Mouse (Mus musculus) urinary bladder, adult 18-20 months (tissue): Measurements from ENCODE around the gene Col3a1.

Source experiments
- DNase-seq, 2 experiments: peaks; one replicate each; pipeline ENCODE4 v3.0.0; 2022; ENCODE audit warnings: low spot score in 2 of 2, mixed read lengths in 2 of 2

Col3a1 gene

DNA sequence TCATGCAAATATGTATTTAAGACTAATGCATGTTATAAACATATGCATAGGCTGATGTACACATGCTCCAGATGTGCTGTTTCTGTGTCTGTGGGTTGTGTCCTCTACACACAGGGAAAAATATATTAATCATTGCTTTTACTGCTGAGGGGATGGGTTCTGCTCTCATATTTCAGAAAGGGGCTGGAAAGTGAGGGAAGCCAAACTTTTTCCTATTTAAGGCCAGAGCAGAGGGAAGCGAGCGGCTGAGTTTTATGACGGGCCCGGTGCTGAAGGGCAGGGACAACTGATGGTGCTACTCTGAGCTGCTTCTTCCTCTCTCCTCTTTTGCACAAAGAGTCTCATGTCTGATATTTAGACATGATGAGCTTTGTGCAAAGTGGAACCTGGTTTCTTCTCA lies at the start of gene Col3a1:
Col3a1 (plus strand) TSS at position 151 of the 400 bp plus-strand sequence.
- DNase-seq = peak in 1 of 2 experiments; percentile 70

DNA sequence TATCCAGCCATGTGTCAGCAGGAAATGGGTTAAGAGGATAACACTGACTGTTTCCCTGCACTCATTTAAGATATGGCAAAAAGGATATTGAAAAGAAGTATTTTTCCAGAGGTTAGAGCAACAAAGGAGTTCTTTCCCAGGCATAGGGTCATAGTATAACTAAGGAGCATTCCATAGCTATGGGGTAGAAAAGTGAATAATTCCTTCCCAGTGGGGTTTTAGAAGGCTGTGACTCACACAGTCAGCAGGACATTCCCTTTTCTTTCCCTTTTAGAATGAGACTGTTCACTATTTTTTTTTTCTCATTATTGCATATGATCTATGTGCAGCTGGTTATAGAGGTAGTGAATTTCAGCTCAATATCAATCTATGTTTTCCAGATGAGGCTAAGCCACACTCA lies 41.9 kb upstream of the Col3a1 start:
- no peak for DNase-seq

DNA sequence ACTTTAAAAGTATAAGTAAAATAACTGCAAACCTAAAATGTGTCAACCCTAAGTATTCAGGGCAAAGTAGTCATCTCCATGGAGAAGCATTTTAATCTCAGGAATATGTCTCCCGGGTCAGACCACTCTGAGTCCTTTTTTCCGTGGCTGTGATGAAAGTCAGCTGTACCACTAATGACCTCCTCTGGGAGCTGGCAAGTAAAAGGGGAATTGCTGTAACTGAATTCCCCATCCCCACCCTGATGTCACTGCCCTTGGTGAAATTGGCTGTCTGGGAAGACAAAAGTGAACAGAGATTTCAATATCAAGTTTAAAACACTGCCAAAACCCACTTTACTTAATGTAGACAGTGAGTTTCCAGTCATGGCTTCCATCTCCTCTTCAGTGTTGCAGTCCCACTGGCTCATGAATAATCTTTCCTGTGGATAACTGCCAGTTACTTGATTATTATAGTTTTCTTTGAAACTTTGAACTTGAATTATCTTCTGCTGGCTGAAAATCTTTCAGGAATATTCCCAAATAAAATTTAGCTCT lies 35.3 kb upstream of the Col3a1 start:
- no peak for DNase-seq

DNA sequence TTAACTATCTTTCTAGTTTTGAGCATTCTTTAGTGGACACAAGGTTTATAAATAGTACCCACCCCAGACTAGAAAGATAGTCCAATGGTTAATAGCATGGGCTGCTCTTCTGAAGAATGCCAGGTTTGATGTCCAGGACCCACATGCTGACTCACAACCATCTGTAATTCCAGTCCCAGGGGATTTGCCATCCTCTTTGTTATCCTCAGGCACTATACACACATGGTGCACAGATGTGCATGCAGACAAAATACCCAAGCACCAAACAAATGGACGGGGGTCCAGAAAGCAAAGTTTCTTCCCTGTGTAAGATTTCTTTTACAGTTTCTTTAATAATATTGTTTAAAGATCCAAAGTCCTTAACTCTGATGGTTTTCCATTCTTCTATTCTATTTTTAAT lies 23.4 kb upstream of the Col3a1 start:
- DNase-seq = no peak

DNA sequence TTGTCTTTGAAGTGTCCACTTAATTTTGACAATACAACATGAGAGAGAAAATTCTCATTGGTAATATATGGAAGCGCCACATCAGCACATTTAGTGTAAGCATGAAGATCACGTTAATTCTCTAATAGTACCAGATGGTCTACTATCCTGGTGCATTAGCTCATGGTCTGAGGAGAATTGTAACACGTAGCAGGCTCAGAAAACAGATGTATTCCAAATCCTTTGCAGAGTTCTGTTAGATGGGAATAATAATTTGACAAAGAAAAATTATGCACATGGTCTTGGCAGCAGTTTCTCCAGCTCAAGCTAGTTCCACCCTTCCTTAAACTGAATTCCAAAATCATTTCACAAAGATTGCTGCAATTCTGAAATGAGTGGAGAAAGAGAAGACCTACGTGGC lies 21.3 kb upstream of the Col3a1 start:
- DNase-seq = no peak

DNA sequence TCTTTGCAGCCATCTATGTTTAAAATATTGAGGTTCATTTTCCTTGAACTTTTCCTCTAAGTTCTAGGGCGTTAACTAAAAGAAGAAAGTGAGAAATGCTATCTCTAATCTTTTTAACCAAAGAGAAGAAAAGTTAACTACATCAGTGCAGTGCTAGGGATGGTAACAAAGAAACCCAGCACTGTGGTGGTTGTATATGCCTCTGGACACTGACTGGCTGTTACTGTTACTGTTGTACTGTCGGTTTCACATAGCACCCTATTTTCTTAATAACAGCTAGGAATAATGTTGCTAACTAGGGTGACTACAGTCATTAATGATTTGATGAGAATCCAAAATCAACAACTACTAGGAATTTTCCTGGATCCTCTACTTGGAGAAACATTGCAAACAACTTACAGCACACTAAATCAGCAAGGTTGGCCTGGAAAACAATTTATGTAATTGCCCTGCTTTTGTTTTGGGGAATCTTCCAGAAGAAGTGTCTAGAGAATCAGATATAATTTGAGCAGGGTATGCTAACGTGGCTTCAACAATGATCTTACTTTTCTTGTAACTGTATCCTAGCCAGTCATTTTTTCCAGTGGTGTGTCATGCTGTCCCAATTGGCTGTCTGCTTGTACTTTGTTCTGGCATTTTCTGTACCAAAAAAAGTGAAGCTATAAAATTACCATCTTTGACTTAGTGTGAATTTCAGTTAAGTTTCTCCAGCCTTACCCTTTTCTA lies 11.8 kb upstream of the Col3a1 start:
- no peak for DNase-seq

DNA sequence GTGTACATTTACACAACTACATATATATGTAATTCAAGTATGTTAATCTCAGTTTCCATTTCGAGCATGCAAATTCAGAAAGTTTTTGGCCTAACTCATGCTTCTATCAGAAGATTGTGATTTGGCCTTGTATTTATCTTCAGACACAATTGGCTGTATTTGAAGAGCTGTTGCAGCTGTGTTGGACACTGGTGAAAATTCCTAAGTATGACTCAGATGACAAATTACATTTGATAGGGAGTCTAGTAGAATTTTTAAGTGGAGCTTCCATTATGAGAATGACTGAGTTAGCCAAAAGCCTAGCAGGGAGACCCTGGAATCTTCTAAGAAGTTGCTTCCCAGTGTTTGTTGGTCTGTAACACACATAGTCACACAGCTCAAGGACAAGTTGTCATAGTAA lies 7.1 kb upstream of the Col3a1 start:
- no peak for DNase-seq

DNA sequence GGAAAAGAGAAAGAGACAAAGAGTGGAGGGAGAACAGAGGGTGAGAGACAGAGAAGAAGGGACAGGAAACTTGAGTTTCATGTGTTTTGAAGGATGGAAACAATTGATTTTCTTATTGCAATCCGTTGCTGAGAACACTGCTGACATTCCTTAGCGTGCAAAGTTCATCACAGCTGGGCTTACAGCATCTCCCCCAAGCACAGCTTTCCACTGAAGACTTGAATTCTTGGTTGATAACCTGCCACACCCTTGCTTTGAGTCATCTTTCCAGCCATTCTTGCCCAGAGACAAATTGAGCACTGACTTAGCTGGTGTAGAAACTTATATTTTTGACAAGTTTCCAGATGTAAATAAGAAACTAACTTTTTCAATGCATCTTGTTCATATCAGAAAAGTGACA lies 2.3 kb upstream of the Col3a1 start:
- no peak for DNase-seq

DNA sequence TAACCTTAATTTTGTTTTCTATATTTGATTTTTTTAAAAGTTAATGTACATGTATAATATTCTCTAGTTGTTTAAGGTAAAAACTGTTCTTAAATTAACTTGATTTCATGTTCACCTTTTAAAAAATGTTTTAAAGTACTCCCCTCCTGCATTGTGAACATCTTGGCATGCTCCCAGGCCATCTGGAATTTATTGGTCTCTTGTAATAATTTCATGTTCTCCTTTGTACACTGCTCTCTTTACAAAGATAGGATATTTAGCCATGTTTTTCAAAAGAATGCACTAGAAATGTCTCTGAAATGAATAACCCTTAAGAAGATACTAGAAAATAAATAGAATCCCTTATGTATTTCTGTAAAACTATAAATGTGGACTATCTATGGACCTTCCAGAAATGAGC lies 624 bp downstream of the Col3a1 start:
- no peak for DNase-seq

DNA sequence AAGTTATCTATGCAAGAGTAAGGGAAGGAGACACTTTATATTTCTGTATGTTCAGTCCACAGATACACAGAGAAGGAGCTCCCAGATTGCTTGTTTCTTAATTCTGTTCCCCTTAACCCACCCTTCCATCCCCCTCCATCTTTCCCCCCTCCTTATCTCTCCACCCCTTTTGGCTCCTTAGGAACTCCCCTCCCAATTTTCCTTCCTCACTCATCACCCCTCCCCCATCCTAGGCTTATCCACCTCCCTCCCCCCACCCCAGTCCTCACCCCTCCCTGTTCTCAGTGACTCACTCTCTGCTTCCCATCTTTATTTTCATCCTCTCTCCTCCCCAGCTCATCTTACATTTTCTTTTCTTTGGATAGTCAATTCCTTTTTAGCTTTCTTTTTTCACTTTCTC lies 1.5 kb downstream of the Col3a1 start:
- no peak for DNase-seq

DNA sequence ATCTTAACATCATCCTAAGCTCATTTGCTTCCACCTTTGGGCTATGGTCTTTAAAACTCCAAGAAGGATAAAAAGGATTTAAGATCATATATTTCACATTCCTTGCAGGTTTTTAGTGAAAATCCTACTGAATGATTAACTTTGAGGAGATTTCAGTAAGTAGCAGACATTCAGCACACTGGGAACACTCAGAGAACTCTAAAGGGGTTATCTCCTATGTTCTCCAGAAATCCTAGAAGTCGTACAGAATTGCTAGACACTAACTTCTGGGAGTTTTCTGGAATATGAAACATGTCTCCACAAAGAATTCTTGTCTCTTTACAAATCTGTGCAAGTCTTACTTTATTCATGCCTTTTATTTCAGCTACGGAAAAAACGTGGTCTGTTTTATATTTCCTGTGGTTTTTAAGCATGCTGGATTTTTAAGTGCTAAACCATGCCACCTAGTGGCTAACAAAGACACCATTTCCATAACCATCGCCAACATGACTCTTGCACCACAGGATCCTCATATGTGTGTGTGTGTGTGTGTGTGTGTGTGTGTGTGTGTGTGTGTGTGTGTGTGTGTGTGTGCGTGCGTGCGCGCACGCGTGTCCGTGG lies 2.5 kb downstream of the Col3a1 start:
- DNase-seq = no peak

DNA sequence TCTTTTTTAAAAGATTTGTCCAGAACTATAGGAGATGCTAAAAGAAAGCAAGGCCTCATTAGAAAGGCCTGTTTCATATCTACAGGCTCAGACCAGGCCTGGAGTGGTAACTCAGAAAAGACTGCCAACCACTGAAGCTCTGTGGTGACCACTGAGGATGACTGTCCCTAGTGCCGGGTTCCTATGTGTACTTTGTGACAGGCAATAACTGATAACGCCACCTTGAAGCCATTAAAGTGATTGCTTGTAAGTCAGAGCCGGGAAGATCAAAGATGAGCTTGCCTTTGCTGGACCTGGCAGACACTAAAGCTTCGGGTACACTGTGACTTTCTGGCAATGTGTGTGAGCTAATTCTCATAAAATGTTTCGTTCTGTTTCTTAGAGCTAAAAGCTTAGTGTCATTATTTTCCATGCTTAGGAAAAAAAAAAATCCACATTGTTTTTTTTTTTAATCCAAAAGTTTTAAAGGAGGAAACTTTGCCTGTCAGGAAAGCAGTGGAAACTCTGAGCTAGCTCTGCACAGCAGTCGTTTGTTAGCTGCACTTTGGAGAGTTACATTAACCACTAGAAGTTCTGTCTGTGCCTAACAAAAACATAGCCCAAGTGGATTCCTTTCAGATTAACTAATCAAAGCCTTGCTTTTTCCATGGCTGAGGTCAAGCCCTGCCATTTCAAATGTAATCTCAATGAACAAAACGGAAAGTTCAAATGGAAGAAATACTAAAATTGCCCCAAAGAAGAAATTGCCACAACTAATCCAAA lies 4.6 kb downstream of the Col3a1 start:
- DNase-seq = no peak

DNA sequence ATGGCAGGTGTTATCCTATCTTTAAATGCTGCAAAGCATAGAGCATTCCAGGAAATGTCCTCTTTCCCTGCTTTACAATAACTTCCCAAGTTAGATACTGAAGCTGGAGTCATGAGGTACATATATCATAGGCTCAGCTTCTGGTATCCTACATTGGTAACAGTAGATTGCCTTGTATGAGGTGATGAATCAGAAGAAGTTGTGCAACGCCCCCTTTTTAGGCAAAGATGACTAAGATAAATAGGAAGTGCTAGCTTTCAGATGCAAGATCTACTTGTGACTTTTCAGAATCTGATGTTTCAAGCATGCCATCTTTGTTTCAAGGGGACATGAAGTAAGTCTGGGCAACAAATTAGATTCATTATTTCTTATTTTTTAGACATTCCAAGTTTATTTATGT lies 6.9 kb downstream of the Col3a1 start:
- DNase-seq = no peak

DNA sequence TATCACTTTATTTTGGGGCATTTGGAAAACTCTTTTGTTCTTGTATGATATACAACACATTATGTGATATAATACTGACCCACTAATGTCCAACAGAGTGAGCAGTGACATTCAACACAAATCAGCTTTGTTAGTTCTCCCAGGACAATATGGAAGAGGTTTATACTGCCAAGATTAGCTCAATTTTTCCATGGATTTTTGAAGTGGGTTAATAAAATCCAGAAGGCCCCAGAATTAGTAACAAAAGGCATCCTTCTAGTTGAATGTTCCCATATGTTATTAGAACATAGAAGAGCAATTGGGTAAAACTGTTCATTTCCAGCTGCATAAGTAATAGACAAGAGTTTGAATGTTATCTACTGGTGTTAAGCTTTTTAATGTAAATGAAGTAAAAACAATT lies 9.5 kb downstream of the Col3a1 start:
- DNase-seq = no peak

DNA sequence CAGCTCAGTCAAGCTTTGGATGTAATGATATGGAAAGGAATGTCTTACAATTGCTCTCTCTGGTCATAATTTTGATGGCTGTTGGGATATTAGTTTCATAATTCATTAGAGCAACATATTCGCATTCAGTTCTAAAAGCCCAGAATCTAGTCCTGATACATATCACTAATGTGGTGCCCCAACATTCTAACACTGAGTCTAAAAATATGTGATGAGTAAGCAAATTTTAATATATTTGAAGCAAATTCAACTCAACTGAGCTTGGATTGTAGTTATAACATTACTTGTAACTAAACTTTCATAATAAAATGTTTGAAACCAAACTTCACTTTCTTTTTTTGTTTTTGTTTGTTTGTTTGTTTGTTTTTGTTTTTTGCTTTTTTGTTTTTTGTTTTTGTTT lies 17.8 kb downstream of the Col3a1 start:
- DNase-seq = no peak

DNA sequence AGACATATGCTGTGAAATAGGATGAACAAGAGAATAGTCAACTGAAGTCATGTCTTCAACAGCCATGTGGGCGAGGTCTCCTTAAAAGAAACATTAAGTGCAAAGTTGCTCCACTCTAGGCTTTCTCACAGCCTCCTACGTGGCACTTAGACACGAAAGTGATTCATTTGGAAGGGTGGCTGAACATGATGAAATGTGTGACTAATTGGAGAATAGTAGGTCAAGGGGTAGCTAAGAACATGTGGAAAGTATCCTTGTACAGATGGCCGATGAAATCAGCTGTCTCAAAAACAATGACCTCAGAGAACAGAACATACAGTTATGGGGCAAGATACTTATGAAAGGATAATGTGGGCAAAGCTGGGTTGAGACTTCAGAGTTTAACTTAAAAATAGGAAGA lies 44.6 kb downstream of the Col3a1 start:
- peak in 1 of 2 experiments; percentile 29 for DNase-seq

DNA sequence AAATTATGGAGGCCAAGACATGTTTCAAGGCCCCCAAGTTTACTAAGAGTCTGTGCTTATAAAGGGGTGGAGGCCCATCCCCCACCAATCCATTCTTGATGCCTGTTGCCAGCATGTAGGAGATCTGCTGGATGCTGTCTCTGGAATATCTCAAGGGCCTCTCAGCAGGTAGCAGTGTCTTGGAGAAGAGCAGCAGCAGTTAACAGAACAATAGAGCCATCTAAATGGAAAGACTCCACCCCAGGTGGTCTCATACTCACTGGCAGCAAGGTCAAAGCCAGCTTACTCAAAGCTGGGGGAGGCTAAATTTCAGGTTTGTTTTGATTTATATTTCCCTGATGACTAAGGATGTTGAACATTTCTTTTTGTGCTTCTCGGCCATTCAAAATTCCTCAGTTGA lies 46.7 kb downstream of the Col3a1 start:
- DNase-seq = no peak

DNA sequence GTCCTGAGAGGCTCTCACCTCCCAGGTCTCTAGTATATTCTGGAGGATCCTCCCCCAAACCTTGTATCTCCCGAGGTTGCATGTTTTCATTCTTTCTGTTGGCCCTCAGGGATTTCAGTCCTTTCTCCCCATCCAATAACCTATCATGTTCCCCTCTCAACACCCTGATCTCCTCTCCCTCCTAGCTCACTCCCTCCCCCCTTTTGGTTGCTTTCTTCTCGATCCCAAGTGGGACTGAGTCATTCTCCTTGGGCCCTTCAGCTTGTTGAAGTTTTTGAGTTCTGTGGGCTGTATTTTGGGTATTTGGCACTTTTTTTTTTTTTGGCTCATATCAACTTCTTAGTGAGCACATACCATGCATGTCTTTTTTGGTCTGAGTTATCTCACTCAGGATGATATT lies 47.8 kb downstream of the Col3a1 start:
- no peak for DNase-seq

DNA sequence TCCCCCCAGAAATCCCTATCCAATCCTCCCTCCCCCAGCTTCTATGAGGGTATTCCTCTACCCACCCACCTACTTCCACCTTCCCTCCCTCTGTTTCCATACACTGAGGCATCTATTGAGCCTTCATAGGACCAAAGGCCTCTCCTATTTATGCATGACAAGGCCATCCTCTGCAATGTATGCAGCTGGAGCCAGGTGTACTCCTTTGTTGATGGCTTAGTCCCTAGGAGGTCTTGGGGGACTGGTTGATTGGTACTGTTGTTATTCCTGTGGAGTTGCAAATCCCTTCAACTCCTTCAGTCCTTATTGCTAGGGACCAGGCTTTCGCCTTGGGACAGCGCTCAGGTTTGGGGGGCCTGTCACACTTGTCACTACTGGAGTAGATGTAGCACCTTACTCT lies 48.3 kb downstream of the Col3a1 start:
- no peak for DNase-seq

DNA sequence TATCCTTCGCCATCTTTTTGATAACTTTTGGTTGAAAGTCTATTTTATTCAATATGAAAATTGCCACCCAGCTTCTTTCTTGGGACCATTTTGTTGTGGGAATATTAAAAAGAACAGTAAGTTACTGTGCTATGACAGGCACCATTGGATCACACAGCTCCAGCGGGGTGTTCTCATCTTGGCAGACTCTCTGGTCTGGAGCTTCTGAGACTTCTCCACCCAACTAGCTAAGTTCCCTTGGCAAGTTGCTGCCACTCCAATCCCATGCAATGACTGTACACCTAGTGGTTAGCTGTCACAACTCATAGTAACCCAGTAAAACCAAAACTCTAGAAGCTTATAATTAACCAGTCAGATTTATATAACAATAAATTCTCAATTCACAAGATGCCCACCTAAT lies 51.9 kb downstream of the Col3a1 start:
- no peak for DNase-seq

DNA sequence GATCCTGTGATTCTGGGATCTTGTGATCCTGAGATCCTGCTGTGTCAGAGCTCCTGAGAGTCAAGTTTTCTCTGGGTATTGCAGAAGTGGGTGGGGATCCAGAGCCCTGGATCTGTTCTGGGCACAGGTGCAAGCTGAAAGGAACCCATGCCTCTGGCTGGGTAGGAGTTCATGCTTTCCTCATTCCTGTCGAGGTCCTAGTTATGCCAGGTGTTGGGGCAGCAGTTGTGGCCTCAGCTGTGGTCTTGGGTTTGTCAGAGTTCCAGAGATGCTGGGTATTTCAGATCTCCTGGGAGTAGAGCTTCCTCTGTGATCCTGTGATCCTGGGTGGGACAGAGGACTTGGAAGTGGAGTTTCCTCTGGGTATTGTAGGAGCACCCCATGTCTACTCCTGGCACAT lies 54.1 kb downstream of the Col3a1 start:
- DNase-seq = no peak

DNA sequence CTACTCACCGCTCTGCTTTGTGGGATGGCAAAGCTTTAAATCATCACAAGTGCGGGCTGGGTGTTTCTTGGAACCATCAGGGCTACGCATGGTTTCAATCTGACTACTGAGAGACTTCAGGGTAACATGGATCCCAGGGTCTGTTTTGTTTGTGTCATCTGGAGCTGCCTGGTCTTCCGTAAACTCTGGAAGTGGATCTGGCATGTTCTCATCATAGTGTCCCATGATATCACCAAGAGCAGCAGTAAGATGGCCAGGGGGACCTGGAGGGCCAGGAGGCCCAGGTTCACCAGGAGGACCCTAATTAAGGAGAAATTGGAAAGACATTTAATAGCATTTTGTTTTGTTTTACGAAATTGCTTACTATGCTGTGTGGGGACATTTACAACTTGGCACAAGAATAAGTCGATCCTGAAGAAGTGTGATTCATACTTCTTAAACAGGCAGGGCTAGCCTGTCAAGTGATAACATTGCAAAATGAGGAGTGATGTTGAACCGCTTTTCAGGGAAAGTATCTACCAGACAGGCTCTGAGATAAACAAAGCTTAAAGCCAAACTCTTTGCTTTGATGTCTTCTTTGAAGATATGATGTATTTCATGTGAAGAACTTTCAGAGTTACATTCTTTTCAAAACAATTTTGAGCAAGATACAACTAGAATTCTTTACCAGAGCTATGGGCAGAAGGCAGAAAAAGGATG lies 68.8 kb downstream of the Col3a1 start:
- DNase-seq = no peak
